Mouse (Mus musculus): ENCODE measurements around the gene Ltbp4.

DNA sequence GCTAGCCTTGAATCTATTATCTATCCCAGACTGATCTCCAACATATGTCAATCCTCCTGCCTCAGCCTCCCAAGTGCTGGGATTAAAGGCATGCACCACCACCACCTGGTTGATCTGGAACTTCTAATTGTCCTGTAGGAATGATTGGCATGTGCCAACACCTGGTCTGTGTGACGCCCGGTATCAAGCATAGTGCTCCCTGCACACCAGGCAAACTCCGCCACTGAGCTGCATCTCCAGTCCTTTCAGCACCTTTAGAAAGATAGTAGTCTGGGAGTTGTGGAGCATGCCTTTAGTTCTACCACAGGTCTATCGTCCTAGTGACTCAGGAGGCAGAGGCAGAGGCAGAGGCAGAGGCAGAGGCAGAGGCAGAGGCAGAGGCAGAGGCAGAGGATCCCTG, 37.1 kb downstream of the Ltbp4 start:
- TF ChIP-seq POLR2A (IDR thresholded peaks at IDR 0.05; ENCODE audit: control insufficient read depth, extremely low read depth, insufficient read depth, low read length, poor library complexity) (no peak), CTCF (IDR thresholded peaks at IDR 0.05; ENCODE audit: borderline replicate concordance, control insufficient read depth, extremely low read depth, insufficient read depth, low read length, poor library complexity) (no peak)

All from thymus, adult 2 months (tissue).